Comparison of ENCODE assay signal across 27 mouse cellular contexts in genomic region chr17:44344542-44344941, GRCm38 (mm10).
"Had no signal": no experiment of that assay in that cellular context is flagged by ENCODE, and none has a peak within 500 bp of the region (broad histone marks: within the 10 kb centered on the region; RNA-seq: fewer than 3 reads in every experiment).

No protein-coding gene starts in this region.

- DNase-seq: gastrocnemius, adult 2 months; gastrocnemius, postnatal 10 days; gastrocnemius, postnatal 25 days; heart, adult 11 months; heart, adult 2 months; heart, postnatal 4 days; kidney, adult 18-20 months; kidney, adult 8-10 months; kidney, postnatal 10 days; kidney, postnatal 25 days; kidney, postnatal 4 days; layer of hippocampus, postnatal 36 days; left cerebral cortex, postnatal 4 days had no signal

- H3K4me3 ChIP-seq: gastrocnemius, adult 2 months; heart, adult 2 months; heart, embryonic 13.5 days; heart, embryonic 15.5 days; hindbrain, embryonic 10.5 days; hindbrain, embryonic 12.5 days; intestine, embryonic 15.5 days; layer of hippocampus, adult 2 months; limb, embryonic 13.5 days; limb, embryonic 15.5 days; liver, embryonic 12.5 days had no signal

- H3K27ac ChIP-seq: gastrocnemius, adult 2 months; heart, adult 2 months; heart, embryonic 13.5 days; heart, embryonic 15.5 days; hindbrain, embryonic 10.5 days; hindbrain, embryonic 12.5 days; hindbrain, embryonic 14.5 days; intestine, embryonic 15.5 days; layer of hippocampus, adult 2 months; limb, embryonic 13.5 days; limb, embryonic 15.5 days; liver, embryonic 12.5 days; liver, embryonic 14.5 days had no signal

- ATAC-seq: hindbrain, embryonic 16.5 days; inflammation-experienced regulatory T-cells, adult 6 months; intestine, embryonic 15.5 days; intestine, postnatal 0 days; liver, embryonic 12.5 days had no signal
